Mouse (Mus musculus): ENCODE measurements around the gene Dpy30.

Gene Dpy30

GRCm38 (mm10) chr17:74294426-74295025 is 29.2 kb downstream of the Dpy30 start:
- DNase-seq (ENCODE audit: low read depth, low spot score), result peak; percentile 56

GRCm38 (mm10) chr17:74293687-74294425 is 29.9 kb downstream of the Dpy30 start:
- DNase-seq (ENCODE audit: low read depth, low spot score), result no peak

GRCm38 (mm10) chr17:74291640-74292361 is 31.9 kb downstream of the Dpy30 start:
- no peak for DNase-seq (ENCODE audit: low read depth, low spot score)

- no peak for DNase-seq (ENCODE audit: low read depth, low spot score)
These were observed 32.9 kb downstream of the Dpy30 start for GRCm38 (mm10) chr17:74290869-74291268.

GRCm38 (mm10) chr17:74290198-74290597 is 33.5 kb downstream of the Dpy30 start:
- no peak for DNase-seq (ENCODE audit: low read depth, low spot score)

GRCm38 (mm10) chr17:74288626-74289025 is 35.1 kb downstream of the Dpy30 start:
- DNase-seq (ENCODE audit: low read depth, low spot score), result no peak

GRCm38 (mm10) chr17:74286140-74286730 is 37.5 kb downstream of the Dpy30 start:
- no peak for DNase-seq (ENCODE audit: low read depth, low spot score)

- DNase-seq (ENCODE audit: low read depth, low spot score), result no peak
These were observed 38.0 kb downstream of the Dpy30 start for GRCm38 (mm10) chr17:74285730-74286129.

GRCm38 (mm10) chr17:74284397-74285115 is 39.2 kb downstream of the Dpy30 start:
- DNase-seq (ENCODE audit: low read depth, low spot score), result no peak

GRCm38 (mm10) chr17:74282024-74282423 is 41.7 kb downstream of the Dpy30 start:
- no peak for DNase-seq (ENCODE audit: low read depth, low spot score)

- DNase-seq (ENCODE audit: low read depth, low spot score), result no peak
These were observed 44.5 kb downstream of the Dpy30 start for GRCm38 (mm10) chr17:74278966-74279869.

- no peak for DNase-seq (ENCODE audit: low read depth, low spot score)
These were observed 49.3 kb downstream of the Dpy30 start for GRCm38 (mm10) chr17:74274471-74274870.

GRCm38 (mm10) chr17:74272683-74273205 is 51.0 kb downstream of the Dpy30 start:
- DNase-seq (ENCODE audit: low read depth, low spot score), result peak; percentile 16

- DNase-seq (ENCODE audit: low read depth, low spot score), result no peak
These were observed 52.0 kb downstream of the Dpy30 start for GRCm38 (mm10) chr17:74271541-74272268.

- DNase-seq (ENCODE audit: low read depth, low spot score), result no peak
These were observed 53.5 kb downstream of the Dpy30 start for GRCm38 (mm10) chr17:74270205-74270604.

- DNase-seq (ENCODE audit: low read depth, low spot score), result peak; percentile 26
These were observed 56.1 kb downstream of the Dpy30 start for GRCm38 (mm10) chr17:74267415-74268180.

- no peak for DNase-seq (ENCODE audit: low read depth, low spot score)
These were observed 58.1 kb downstream of the Dpy30 start for GRCm38 (mm10) chr17:74265636-74266035.

- DNase-seq (ENCODE audit: low read depth, low spot score), result peak; percentile 3
These were observed 58.6 kb downstream of the Dpy30 start for GRCm38 (mm10) chr17:74265156-74265505.

All from ZHBTc4 (cell line).